Mouse (Mus musculus): ENCODE measurements around the gene Abca1. TPM values are rescaled to one million over a fixed set of nuclear protein-coding genes. Genes with fewer than 3 reads are reported as not detected.

The Abca1 gene
- polyA plus RNA-seq, 1 experiment from 2014 or later = 2.5 TPM

- H3K4me2 ChIP-seq = no peak overlapping the region
- H3K9ac ChIP-seq (ENCODE audit: low read depth, low read length) = no peak overlapping the region
- no peak overlapping the region for H3K27ac ChIP-seq (ENCODE audit: low read depth, low read length)
- no peaks in the 10 kb centered on the region for H3K27me3 ChIP-seq (ENCODE audit: control insufficient read depth, insufficient read depth, low read length)
- no peak overlapping the region for H3K4me3 ChIP-seq (ENCODE audit: low read depth, low read length)
- H3K9me3 ChIP-seq (replicated peaks; ENCODE audit: control insufficient read depth, low read length) = no peaks in the 10 kb centered on the region
- no peaks in the 10 kb centered on the region for H3K36me3 ChIP-seq (ENCODE audit: control insufficient read depth, insufficient read depth, low read length)
- no peak for ATAC-seq (replicated peaks; ENCODE audit: insufficient number of reproducible peaks, low FRiP score, low TSS enrichment)
- WGBS (ENCODE audit: insufficient replicate concordance) = 71% methylated on average over 2 of the region's 2 CpGs
- peaks cover 2% of the 10 kb centered on the region; the same call in 1 of the 2 replicates for H3K4me1 ChIP-seq (ENCODE audit: control insufficient read depth, insufficient read depth, low read length)
Observed at GRCm38 (mm10) chr4:53137087-53137486, 22.6 kb downstream of the Abca1 start.

GRCm38 (mm10) chr4:53134816-53135215 is 24.9 kb downstream of the Abca1 start:
- no peaks in the 10 kb centered on the region for H3K36me3 ChIP-seq (ENCODE audit: control insufficient read depth, insufficient read depth, low read length)
- 80% methylated on average over 7 of the region's 7 CpGs for WGBS (ENCODE audit: insufficient replicate concordance)
- no peaks in the 10 kb centered on the region for H3K9me3 ChIP-seq (replicated peaks; ENCODE audit: control insufficient read depth, low read length)
- no peak overlapping the region for H3K4me2 ChIP-seq
- ATAC-seq (replicated peaks; ENCODE audit: insufficient number of reproducible peaks, low FRiP score, low TSS enrichment) = no peak
- H3K27ac ChIP-seq (ENCODE audit: low read depth, low read length) = no peak overlapping the region
- H3K27me3 ChIP-seq (ENCODE audit: control insufficient read depth, insufficient read depth, low read length) = no peaks in the 10 kb centered on the region
- peaks cover 2% of the 10 kb centered on the region; the same call in 1 of the 2 replicates for H3K4me1 ChIP-seq (ENCODE audit: control insufficient read depth, insufficient read depth, low read length)
- no peak overlapping the region for H3K4me3 ChIP-seq (ENCODE audit: low read depth, low read length)
- no peak overlapping the region for H3K9ac ChIP-seq (ENCODE audit: low read depth, low read length)

GRCm38 (mm10) chr4:53133995-53134394 is 25.7 kb downstream of the Abca1 start:
- Histone ChIP-seq H3K27ac (ENCODE audit: low read depth, low read length) (no peak overlapping the region), H3K4me2 (no peak overlapping the region)
- WGBS (ENCODE audit: insufficient replicate concordance) = 75% methylated on average over 4 of the region's 4 CpGs

GRCm38 (mm10) chr4:53131538-53131937 is 28.2 kb downstream of the Abca1 start:
- no peaks in the 10 kb centered on the region; the same call in 1 of the 2 replicates for H3K36me3 ChIP-seq (ENCODE audit: control insufficient read depth, insufficient read depth, low read length)
- H3K27me3 ChIP-seq (ENCODE audit: control insufficient read depth, insufficient read depth, low read length) = no peaks in the 10 kb centered on the region
- H3K4me1 ChIP-seq (ENCODE audit: control insufficient read depth, insufficient read depth, low read length) = no peaks in the 10 kb centered on the region
- no peak for ATAC-seq (replicated peaks; ENCODE audit: insufficient number of reproducible peaks, low FRiP score, low TSS enrichment)
- no peak overlapping the region for H3K9ac ChIP-seq (ENCODE audit: low read depth, low read length)
- no peak overlapping the region for H3K4me2 ChIP-seq
- 81% methylated on average over 5 of the region's 5 CpGs for WGBS (ENCODE audit: insufficient replicate concordance)
- 0 out of 2 replicates have a peak, but pooled peaks cover 1% of the 10 kb centered on the region for H3K9me3 ChIP-seq (replicated peaks; ENCODE audit: control insufficient read depth, low read length)
- no peak overlapping the region for H3K27ac ChIP-seq (ENCODE audit: low read depth, low read length)
- no peak overlapping the region for H3K4me3 ChIP-seq (ENCODE audit: low read depth, low read length)

More at GRCm38 (mm10) chr4:53133995-53134394, 25.7 kb downstream of the Abca1 start:
- no peaks in the 10 kb centered on the region for H3K27me3 ChIP-seq (ENCODE audit: control insufficient read depth, insufficient read depth, low read length)
- no peak for ATAC-seq (replicated peaks; ENCODE audit: insufficient number of reproducible peaks, low FRiP score, low TSS enrichment)
- no peaks in the 10 kb centered on the region; the same call in 1 of the 2 replicates for H3K4me1 ChIP-seq (ENCODE audit: control insufficient read depth, insufficient read depth, low read length)
- H3K4me3 ChIP-seq (ENCODE audit: low read depth, low read length) = no peak overlapping the region
- no peaks in the 10 kb centered on the region for H3K9me3 ChIP-seq (replicated peaks; ENCODE audit: control insufficient read depth, low read length)
- no peaks in the 10 kb centered on the region for H3K36me3 ChIP-seq (ENCODE audit: control insufficient read depth, insufficient read depth, low read length)
- no peak overlapping the region for H3K9ac ChIP-seq (ENCODE audit: low read depth, low read length)

- H3K27me3 ChIP-seq (ENCODE audit: control insufficient read depth, insufficient read depth, low read length) = no peaks in the 10 kb centered on the region
- no peak overlapping the region for H3K4me2 ChIP-seq
- no peak for ATAC-seq (replicated peaks; ENCODE audit: insufficient number of reproducible peaks, low FRiP score, low TSS enrichment)
- 0 out of 2 replicates have a peak, but pooled peaks cover 2% of the 10 kb centered on the region for H3K9me3 ChIP-seq (replicated peaks; ENCODE audit: control insufficient read depth, low read length)
- no peak overlapping the region for H3K27ac ChIP-seq (ENCODE audit: low read depth, low read length)
- H3K9ac ChIP-seq (ENCODE audit: low read depth, low read length) = no peak overlapping the region
- H3K36me3 ChIP-seq (ENCODE audit: control insufficient read depth, insufficient read depth, low read length) = no peaks in the 10 kb centered on the region; the same call in 1 of the 2 replicates
- H3K4me1 ChIP-seq (ENCODE audit: control insufficient read depth, insufficient read depth, low read length) = no peaks in the 10 kb centered on the region
- WGBS (ENCODE audit: insufficient replicate concordance) = 36% methylated on average over 6 of the region's 6 CpGs
- no peak overlapping the region for H3K4me3 ChIP-seq (ENCODE audit: low read depth, low read length)
Observed at GRCm38 (mm10) chr4:53130622-53131517, 28.8 kb downstream of the Abca1 start.

- no peak overlapping the region for H3K27ac ChIP-seq (ENCODE audit: low read depth, low read length)
- 0 out of 2 replicates have a peak, but pooled peaks cover 2% of the 10 kb centered on the region for H3K9me3 ChIP-seq (replicated peaks; ENCODE audit: control insufficient read depth, low read length)
- ATAC-seq (replicated peaks; ENCODE audit: insufficient number of reproducible peaks, low FRiP score, low TSS enrichment) = no peak
- no peaks in the 10 kb centered on the region for H3K27me3 ChIP-seq (ENCODE audit: control insufficient read depth, insufficient read depth, low read length)
- no peak overlapping the region for H3K4me3 ChIP-seq (ENCODE audit: low read depth, low read length)
- 74% methylated on average over 11 of the region's 11 CpGs for WGBS (ENCODE audit: insufficient replicate concordance)
- no peaks in the 10 kb centered on the region for H3K4me1 ChIP-seq (ENCODE audit: control insufficient read depth, insufficient read depth, low read length)
- no peak overlapping the region for H3K9ac ChIP-seq (ENCODE audit: low read depth, low read length)
- no peak overlapping the region for H3K4me2 ChIP-seq
- no peaks in the 10 kb centered on the region; the same call in 1 of the 2 replicates for H3K36me3 ChIP-seq (ENCODE audit: control insufficient read depth, insufficient read depth, low read length)
Observed at GRCm38 (mm10) chr4:53129716-53130301, 29.9 kb downstream of the Abca1 start.

- Histone ChIP-seq H3K4me2 (no peak overlapping the region), H3K9ac (ENCODE audit: low read depth, low read length) (no peak overlapping the region), H3K27me3 (ENCODE audit: control insufficient read depth, insufficient read depth, low read length) (no peaks in the 10 kb centered on the region), H3K4me1 (ENCODE audit: control insufficient read depth, insufficient read depth, low read length) (no peaks in the 10 kb centered on the region), H3K9me3 (replicated peaks; ENCODE audit: control insufficient read depth, low read length) (0 out of 2 replicates have a peak, but pooled peaks cover 2% of the 10 kb centered on the region), H3K36me3 (ENCODE audit: control insufficient read depth, insufficient read depth, low read length) (no peaks in the 10 kb centered on the region; the same call in 1 of the 2 replicates), H3K4me3 (ENCODE audit: low read depth, low read length) (no peak overlapping the region), H3K27ac (ENCODE audit: low read depth, low read length) (no peak overlapping the region)
- ATAC-seq (replicated peaks; ENCODE audit: insufficient number of reproducible peaks, low FRiP score, low TSS enrichment) = no peak
- WGBS (ENCODE audit: insufficient replicate concordance) = 90% methylated on average over 5 of the region's 5 CpGs
Observed at GRCm38 (mm10) chr4:53127266-53127665, 32.4 kb downstream of the Abca1 start.

- H3K4me3 ChIP-seq (ENCODE audit: low read depth, low read length) = no peak overlapping the region
- 93% methylated on average over 7 of the region's 7 CpGs for WGBS (ENCODE audit: insufficient replicate concordance)
- H3K36me3 ChIP-seq (ENCODE audit: control insufficient read depth, insufficient read depth, low read length) = no peaks in the 10 kb centered on the region; the same call in 1 of the 2 replicates
- no peaks in the 10 kb centered on the region for H3K27me3 ChIP-seq (ENCODE audit: control insufficient read depth, insufficient read depth, low read length)
- 0 out of 2 replicates have a peak, but pooled peaks cover 2% of the 10 kb centered on the region for H3K9me3 ChIP-seq (replicated peaks; ENCODE audit: control insufficient read depth, low read length)
- no peaks in the 10 kb centered on the region for H3K4me1 ChIP-seq (ENCODE audit: control insufficient read depth, insufficient read depth, low read length)
- ATAC-seq (replicated peaks; ENCODE audit: insufficient number of reproducible peaks, low FRiP score, low TSS enrichment) = no peak
- H3K27ac ChIP-seq (ENCODE audit: low read depth, low read length) = no peak overlapping the region
- no peak overlapping the region for H3K4me2 ChIP-seq
- no peak overlapping the region for H3K9ac ChIP-seq (ENCODE audit: low read depth, low read length)
Observed at GRCm38 (mm10) chr4:53126794-53127193, 32.9 kb downstream of the Abca1 start.
